Mouse (Mus musculus) kidney, adult 2 months (tissue): ENCODE measurements around the gene Med19.

Source experiments
- CTCF ChIP-seq: fragments of 200-500 bp; conservative IDR thresholded peaks from 2 replicates; pipeline ENCODE4 v1.5.1; 2011; ENCODE audit warnings: low read depth, mild to moderate bottlenecking, control low read depth, low read length, moderate library complexity, mixed read lengths; ENCODE audit not compliant: insufficient read depth, insufficient read length
- POLR2A ChIP-seq: fragments of 200-500 bp; IDR thresholded peaks from one replicate; pipeline ENCODE4 v1.6.1; 2011; ENCODE audit warnings: low read depth, low read length, control low read depth

- TF ChIP-seq POLR2A: no peak
- TF ChIP-seq CTCF: no peak
These were observed 38.5 kb downstream of the Med19 start for GRCm38 (mm10) chr2:84716423-84717355.
